Mouse (Mus musculus) midbrain, embryonic 12.5 days (tissue): ENCODE results near the gene Ccdc169. TPM values are rescaled to one million over a fixed set of nuclear protein-coding genes. Genes with fewer than 3 reads are reported as not detected.
A peak's percentile ranks its signal among the peaks of the same experiment; 100 is the strongest.

Source experiments
- ATAC-seq: fragments of 200-750 bp; cut with Nextera tagmentation; 2 replicates; pipeline ENCODE4 v1.8.0; 2017; ENCODE audit warnings: low read depth, moderate TSS enrichment, moderate library complexity; ENCODE audit not compliant: low FRiP score
- H3K27ac ChIP-seq: fragments of 300-500 bp; sonication (generic); replicated peaks from 2 replicates; pipeline ENCODE4 v1.5.1; 2016; ENCODE audit warnings: mild to moderate bottlenecking
- H3K27me3 ChIP-seq: fragments of 300-500 bp; sonication (generic); 2 replicates; pipeline ENCODE4 v1.6.1; 2016; ENCODE audit warnings: mild to moderate bottlenecking
- H3K36me3 ChIP-seq: fragments of 300-500 bp; sonication (generic); 2 replicates; pipeline ENCODE4 v1.6.1; 2016
- H3K4me1 ChIP-seq: fragments of 300-500 bp; sonication (generic); 2 replicates; pipeline ENCODE4 v1.6.1; 2016
- H3K4me2 ChIP-seq: fragments of 300-500 bp; sonication (generic); replicated peaks from 2 replicates; pipeline ENCODE4 v1.6.1; 2016; ENCODE audit warnings: mild to moderate bottlenecking, moderate library complexity
- H3K4me3 ChIP-seq: fragments of 300-500 bp; sonication (generic); 2 replicates; pipeline ENCODE4 v1.5.1; 2016; ENCODE audit warnings: mild to moderate bottlenecking
- H3K9ac ChIP-seq: fragments of 300-500 bp; sonication (generic); replicated peaks from 2 replicates; pipeline ENCODE4 v1.6.1; 2016; ENCODE audit warnings: mild to moderate bottlenecking, moderate library complexity
- H3K9me3 ChIP-seq: fragments of 300-500 bp; sonication (generic); 2 replicates; pipeline ENCODE4 v1.6.1; 2016; ENCODE audit warnings: mild to moderate bottlenecking
- WGBS: fragments of 180-500 bp; shearing (Covaris S2); methylation state at CpG from one replicate; pipeline ENCODE4 v1.1.7; 2016; 5-methylcytosine and 5-hydroxymethylcytosine counted together
- polyA plus RNA-seq: library from polyadenylated mRNA; unstranded; fragments of >200 nt; fragmentation: Nextera tagmentation; extraction: Ambion mirVana; gene quantifications from 2 replicates; pipeline ENCODE4 v1.2.1, GENCODE M21; 2016

Ccdc169 gene
- polyA plus RNA-seq = not detected in 2 replicates

GRCm38 (mm10) chr3:55137039-55137438 lies at the start of gene Ccdc169:
Ccdc169 (plus strand) TSS chr3:55137339.
- Histone ChIP-seq H3K36me3 (peaks cover 50% of the 10 kb centered on the region), H3K9me3 (no peaks in the 10 kb centered on the region), H3K27me3 (no peaks in the 10 kb centered on the region), H3K4me2 (no peak within 1 kb of the TSS), H3K4me1 (no peaks in the 10 kb centered on the region), H3K4me3 (no peak within 1 kb of the TSS), H3K9ac (no peak within 1 kb of the TSS), H3K27ac (no peak within 1 kb of the TSS)
- no peak for ATAC-seq

DNA sequence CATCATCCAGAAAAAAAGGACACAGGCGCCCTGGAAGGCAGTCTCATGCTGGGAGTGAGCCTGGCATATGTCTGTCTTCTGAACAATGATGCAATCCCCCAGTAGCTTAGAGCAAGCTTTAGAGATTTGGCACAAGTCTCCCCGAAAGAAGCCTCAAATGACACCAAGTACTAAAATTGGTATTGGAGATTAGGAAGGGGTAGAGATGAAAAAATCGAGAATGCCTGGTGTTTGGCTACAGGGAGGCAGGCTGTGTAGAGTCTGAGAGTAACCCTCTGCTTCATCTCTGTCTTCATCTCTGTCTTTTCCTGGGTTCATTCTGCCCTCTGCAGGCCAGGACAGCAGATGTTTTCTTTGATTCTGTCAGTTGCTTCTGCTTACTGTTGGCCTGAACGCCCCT lies 49.8 kb upstream of the Ccdc169 start:
- H3K4me1 ChIP-seq = 0 out of 2 replicates have a peak, but pooled peaks cover 5% of the 10 kb centered on the region
- no peak overlapping the region for H3K4me2 ChIP-seq
- H3K36me3 ChIP-seq = no peaks in the 10 kb centered on the region
- H3K27ac ChIP-seq = no peak overlapping the region
- no peak overlapping the region for H3K9ac ChIP-seq
- no peak overlapping the region for H3K4me3 ChIP-seq
- ATAC-seq = no peak
- 65% methylated on average over 4 of the region's 4 CpGs for WGBS
- H3K9me3 ChIP-seq = no peaks in the 10 kb centered on the region
- no peaks in the 10 kb centered on the region for H3K27me3 ChIP-seq

- WGBS = 73% methylated on average over 4 of the region's 4 CpGs
- no peak overlapping the region for H3K27ac ChIP-seq
These were observed 48.8 kb upstream of the Ccdc169 start for GRCm38 (mm10) chr3:55088359-55088758.

GRCm38 (mm10) chr3:55088843-55089242 lies 48.3 kb upstream of the Ccdc169 start:
- no peaks in the 10 kb centered on the region for H3K9me3 ChIP-seq
- H3K27ac ChIP-seq = no peak overlapping the region
- WGBS = 81% methylated on average over 3 of the region's 3 CpGs
- H3K4me3 ChIP-seq = no peak overlapping the region
- ATAC-seq = no peak
- H3K27me3 ChIP-seq = no peaks in the 10 kb centered on the region
- H3K9ac ChIP-seq = no peak overlapping the region
- no peak overlapping the region for H3K4me2 ChIP-seq
- no peaks in the 10 kb centered on the region for H3K36me3 ChIP-seq
- 0 out of 2 replicates have a peak, but pooled peaks cover 5% of the 10 kb centered on the region for H3K4me1 ChIP-seq

More at GRCm38 (mm10) chr3:55088359-55088758, 48.8 kb upstream of the Ccdc169 start:
- H3K4me3 ChIP-seq = no peak overlapping the region
- H3K4me2 ChIP-seq = no peak overlapping the region
- H3K27me3 ChIP-seq = no peaks in the 10 kb centered on the region
- H3K36me3 ChIP-seq = no peaks in the 10 kb centered on the region
- 0 out of 2 replicates have a peak, but pooled peaks cover 5% of the 10 kb centered on the region for H3K4me1 ChIP-seq
- no peaks in the 10 kb centered on the region for H3K9me3 ChIP-seq
- no peak overlapping the region for H3K9ac ChIP-seq
- no peak for ATAC-seq

DNA sequence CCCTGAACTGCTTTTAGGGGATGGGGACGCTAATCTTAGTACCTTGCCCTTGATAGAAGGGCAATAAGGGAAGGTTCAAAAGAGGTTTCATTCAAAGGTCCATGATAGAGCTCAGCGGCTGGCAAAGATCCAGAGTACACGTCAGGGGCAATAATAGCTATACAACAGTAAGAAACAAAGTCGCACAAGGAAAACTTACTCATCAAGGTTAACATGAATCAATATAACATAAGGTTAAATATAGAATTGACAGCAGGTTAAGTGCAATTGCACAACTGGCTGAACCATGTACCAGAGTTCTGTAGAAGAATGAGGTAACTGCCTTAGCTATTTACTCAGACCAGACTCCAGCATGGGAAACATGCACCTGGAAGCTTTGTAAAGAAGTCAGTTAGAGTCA lies 47.8 kb upstream of the Ccdc169 start:
- H3K9ac ChIP-seq = no peak overlapping the region
- 86% methylated on average over 4 of the region's 4 CpGs for WGBS
- H3K27me3 ChIP-seq = no peaks in the 10 kb centered on the region
- H3K4me3 ChIP-seq = no peak overlapping the region
- H3K9me3 ChIP-seq = no peaks in the 10 kb centered on the region
- H3K27ac ChIP-seq = no peak overlapping the region
- no peak for ATAC-seq
- 0 out of 2 replicates have a peak, but pooled peaks cover 5% of the 10 kb centered on the region for H3K4me1 ChIP-seq
- no peak overlapping the region for H3K4me2 ChIP-seq
- no peaks in the 10 kb centered on the region for H3K36me3 ChIP-seq

DNA sequence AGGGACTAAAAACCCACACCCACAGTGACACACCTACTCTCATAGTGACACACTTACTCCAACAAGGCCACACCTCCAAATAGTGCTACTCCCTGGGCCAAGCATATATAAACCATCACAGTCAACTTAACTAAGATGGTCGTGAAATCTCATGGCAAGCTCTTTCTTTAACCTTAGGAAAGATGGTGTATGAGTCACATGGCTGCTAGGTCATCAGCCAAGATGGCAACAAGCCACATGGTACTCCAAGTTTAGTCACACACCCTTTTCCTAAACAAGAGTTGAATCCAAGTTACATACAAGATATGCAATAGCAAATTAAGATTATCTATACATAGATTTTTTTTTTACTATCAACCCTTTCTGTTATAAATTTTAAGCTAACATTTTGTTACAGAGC lies 44.0 kb upstream of the Ccdc169 start:
- Histone ChIP-seq H3K36me3 (no peaks in the 10 kb centered on the region), H3K4me3 (no peak overlapping the region), H3K9me3 (no peaks in the 10 kb centered on the region), H3K4me2 (no peak overlapping the region), H3K4me1 (peaks cover 23% of the 10 kb centered on the region), H3K9ac (no peak overlapping the region), H3K27ac (no peak overlapping the region), H3K27me3 (no peaks in the 10 kb centered on the region)
- 79% methylated on average over 1 of the region's 1 CpGs for WGBS
- ATAC-seq = no peak

- Histone ChIP-seq H3K27me3 (no peaks in the 10 kb centered on the region), H3K27ac (peak overlapping the region; percentile 65), H3K36me3 (no peaks in the 10 kb centered on the region), H3K9ac (no peak overlapping the region), H3K9me3 (no peaks in the 10 kb centered on the region), H3K4me1 (peaks cover 23% of the 10 kb centered on the region), H3K4me3 (no peak overlapping the region), H3K4me2 (peak overlapping the region; percentile 29; the same call in 1 of the 2 replicates)
- WGBS = 22% methylated on average over 8 of the region's 8 CpGs
- ATAC-seq = peak; percentile 89
These were observed 41.0 kb upstream of the Ccdc169 start for GRCm38 (mm10) chr3:55095968-55096654.

GRCm38 (mm10) chr3:55096655-55097005 lies 40.5 kb upstream of the Ccdc169 start:
- H3K9me3 ChIP-seq = no peaks in the 10 kb centered on the region
- H3K9ac ChIP-seq = no peak overlapping the region
- H3K27ac ChIP-seq = peak overlapping the region; percentile 65
- H3K36me3 ChIP-seq = no peaks in the 10 kb centered on the region
- no peak; the same call in 1 of the 2 replicates for ATAC-seq
- 62% methylated on average over 2 of the region's 2 CpGs for WGBS
- peaks cover 23% of the 10 kb centered on the region for H3K4me1 ChIP-seq
- H3K27me3 ChIP-seq = no peaks in the 10 kb centered on the region
- H3K4me3 ChIP-seq = no peak overlapping the region
- H3K4me2 ChIP-seq = 0 out of 2 replicates have a peak overlapping the region, but pooled peaks have one; percentile 29

- no peaks in the 10 kb centered on the region for H3K9me3 ChIP-seq
- no peaks in the 10 kb centered on the region for H3K27me3 ChIP-seq
- no peak overlapping the region for H3K4me3 ChIP-seq
- no peak overlapping the region for H3K9ac ChIP-seq
- no peak for ATAC-seq
- no peaks in the 10 kb centered on the region for H3K36me3 ChIP-seq
- no peak overlapping the region for H3K27ac ChIP-seq
- WGBS = 90% methylated on average over 2 of the region's 2 CpGs
- H3K4me1 ChIP-seq = peaks cover 23% of the 10 kb centered on the region
- H3K4me2 ChIP-seq = no peak overlapping the region
These were observed 40.0 kb upstream of the Ccdc169 start for GRCm38 (mm10) chr3:55097186-55097585.

- ATAC-seq = peak; percentile 73
- no peak overlapping the region for H3K4me3 ChIP-seq
- peaks cover 23% of the 10 kb centered on the region for H3K4me1 ChIP-seq
- H3K9ac ChIP-seq = no peak overlapping the region
- 15% methylated on average over 2 of the region's 2 CpGs for WGBS
- H3K27me3 ChIP-seq = no peaks in the 10 kb centered on the region
- H3K4me2 ChIP-seq = no peak overlapping the region
- H3K36me3 ChIP-seq = no peaks in the 10 kb centered on the region
- H3K27ac ChIP-seq = no peak overlapping the region
- no peaks in the 10 kb centered on the region for H3K9me3 ChIP-seq
These were observed 39.1 kb upstream of the Ccdc169 start for GRCm38 (mm10) chr3:55098014-55098413.

DNA sequence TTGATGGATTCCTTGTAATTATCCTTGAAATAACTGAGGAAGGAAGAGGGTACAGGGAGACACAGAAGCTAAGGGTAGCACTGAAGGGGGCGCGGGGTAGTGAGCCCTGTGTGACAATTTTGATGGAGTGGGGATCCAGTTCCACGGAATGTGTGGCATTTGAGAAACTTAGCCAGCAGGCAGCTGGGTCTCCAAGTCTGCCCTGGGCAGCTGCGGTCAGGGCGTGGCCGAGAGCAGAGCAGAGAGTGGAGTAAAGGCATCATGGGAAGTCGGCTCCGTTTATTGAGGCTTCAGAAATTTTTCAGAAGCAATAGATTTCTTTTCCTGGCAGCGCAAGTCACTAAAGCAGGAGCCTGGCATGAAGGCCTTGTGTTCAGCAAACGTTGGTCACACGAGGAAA lies 38.1 kb upstream of the Ccdc169 start:
- Histone ChIP-seq H3K4me3 (no peak overlapping the region), H3K36me3 (no peaks in the 10 kb centered on the region), H3K9me3 (no peaks in the 10 kb centered on the region), H3K4me2 (no peak overlapping the region), H3K9ac (no peak overlapping the region), H3K27me3 (no peaks in the 10 kb centered on the region), H3K27ac (no peak overlapping the region), H3K4me1 (peaks cover 23% of the 10 kb centered on the region)
- ATAC-seq = no peak
- WGBS = 87% methylated on average over 11 of the region's 11 CpGs

GRCm38 (mm10) chr3:55101092-55101491 lies 36.0 kb upstream of the Ccdc169 start:
- Histone ChIP-seq H3K4me3 (no peak overlapping the region), H3K4me1 (peaks cover 18% of the 10 kb centered on the region), H3K9me3 (no peaks in the 10 kb centered on the region), H3K9ac (no peak overlapping the region), H3K4me2 (no peak overlapping the region), H3K27ac (no peak overlapping the region), H3K27me3 (no peaks in the 10 kb centered on the region), H3K36me3 (no peaks in the 10 kb centered on the region)
- no peak for ATAC-seq
